Mouse (Mus musculus): Measurements from ENCODE around the gene Coro2b. TPM values are rescaled to one million over a fixed set of nuclear protein-coding genes. Genes with fewer than 3 reads are reported as not detected.
A peak's percentile ranks its signal among the peaks of the same experiment; 100 is the strongest.

Gene Coro2b
- polyA plus RNA-seq, 1 experiment from 2014 or later, result 24.6 TPM

DNA sequence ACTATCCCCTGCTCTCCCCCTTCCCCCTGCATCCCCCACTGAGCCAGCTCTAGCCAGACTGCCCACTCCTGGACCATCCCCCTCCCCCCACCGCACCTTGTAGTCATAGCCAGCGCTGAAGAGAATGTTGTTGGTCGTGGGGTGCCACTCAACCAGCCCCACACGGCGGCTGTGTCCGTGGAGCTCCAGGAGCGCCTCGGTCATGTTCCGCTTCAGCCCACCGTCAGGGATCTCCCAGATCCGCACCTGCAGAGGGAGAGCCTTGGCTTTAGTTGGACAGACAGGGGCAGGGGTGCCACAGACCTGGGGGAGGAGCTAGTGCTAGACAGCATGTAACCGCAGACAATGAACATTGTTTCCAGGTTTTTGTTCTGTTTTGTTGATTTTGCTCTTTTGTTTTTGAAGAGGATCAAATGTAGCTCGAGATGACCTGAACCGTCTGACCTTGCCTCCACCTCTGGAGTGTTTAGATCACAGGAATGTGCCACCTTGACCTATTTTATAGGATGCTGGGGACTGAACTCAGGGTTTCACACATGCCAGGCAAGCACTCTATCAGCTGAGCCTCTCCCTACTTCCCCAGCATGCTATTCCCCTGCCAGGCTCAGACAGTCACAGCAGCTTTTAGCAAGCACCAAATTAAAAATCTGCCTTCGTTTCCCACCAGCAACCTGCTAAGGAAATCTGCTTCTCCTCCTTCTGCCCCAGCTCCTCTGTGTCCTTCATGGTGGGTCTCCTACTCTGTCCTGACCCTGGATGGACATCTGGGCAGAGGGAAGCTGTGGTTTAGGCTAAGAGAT, 104.4 kb downstream of the Coro2b start:
- Histone ChIP-seq H3K27me3 (ENCODE audit: control insufficient read depth, insufficient read depth, low read depth, low read length) (no peaks in the 10 kb centered on the region), H3K9me3 (ENCODE audit: control insufficient read depth, low read length) (no peaks in the 10 kb centered on the region), H3K27ac (ENCODE audit: low read length) (no peak overlapping the region), H3K4me2 (ENCODE audit: low read depth, low read length) (no peak overlapping the region), H3K9ac (ENCODE audit: low read length) (no peak overlapping the region), H3K36me3 (ENCODE audit: control insufficient read depth, insufficient read depth, low read length) (peaks cover 6% of the 10 kb centered on the region), H3K4me1 (replicated peaks; ENCODE audit: control insufficient read depth, insufficient read depth, low read length) (peaks cover 16% of the 10 kb centered on the region), H3K4me3 (ENCODE audit: low read length) (no peak overlapping the region)
- WGBS, result 62% methylated on average over 15 of the region's 15 CpGs
- no peak for ATAC-seq (ENCODE audit: low read depth)

- H3K9me3 ChIP-seq (ENCODE audit: control insufficient read depth, low read length), result no peaks in the 10 kb centered on the region
- H3K4me3 ChIP-seq (ENCODE audit: low read length), result no peak overlapping the region
- H3K27me3 ChIP-seq (ENCODE audit: control insufficient read depth, insufficient read depth, low read depth, low read length), result no peaks in the 10 kb centered on the region
- no peak overlapping the region for H3K4me2 ChIP-seq (ENCODE audit: low read depth, low read length)
- no peak overlapping the region for H3K9ac ChIP-seq (ENCODE audit: low read length)
- WGBS, result 89% methylated on average over 4 of the region's 4 CpGs
- no peak overlapping the region for H3K27ac ChIP-seq (ENCODE audit: low read length)
- peaks cover 10% of the 10 kb centered on the region for H3K4me1 ChIP-seq (replicated peaks; ENCODE audit: control insufficient read depth, insufficient read depth, low read length)
- no peak for ATAC-seq (ENCODE audit: low read depth)
- H3K36me3 ChIP-seq (ENCODE audit: control insufficient read depth, insufficient read depth, low read length), result peaks cover 6% of the 10 kb centered on the region
Measured at GRCm38 (mm10) chr9:62430741-62431140, 106.1 kb downstream of the Coro2b start.

DNA sequence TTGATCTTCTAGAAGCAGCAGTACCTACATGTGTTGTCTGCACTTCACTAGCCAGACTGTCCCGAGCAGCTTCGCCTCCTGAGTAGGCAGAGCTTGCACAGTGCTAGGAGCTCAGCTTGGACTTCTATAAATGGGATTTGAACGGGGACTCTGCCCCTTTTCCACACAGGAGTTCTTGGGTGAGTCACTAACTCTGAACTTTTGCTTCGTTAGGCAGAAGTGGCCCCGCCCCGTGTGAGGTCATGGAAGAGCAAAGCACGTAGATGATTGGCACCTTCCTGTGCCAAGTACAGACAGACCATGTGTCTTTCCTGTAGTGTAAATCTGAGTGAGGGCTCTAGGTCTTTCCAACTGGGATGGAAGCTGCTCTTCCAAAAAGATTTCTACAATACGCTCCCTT, 109.8 kb downstream of the Coro2b start:
- Histone ChIP-seq H3K4me3 (ENCODE audit: low read length) (no peak overlapping the region), H3K27me3 (ENCODE audit: control insufficient read depth, insufficient read depth, low read depth, low read length) (no peaks in the 10 kb centered on the region), H3K9me3 (ENCODE audit: control insufficient read depth, low read length) (no peaks in the 10 kb centered on the region), H3K9ac (ENCODE audit: low read length) (no peak overlapping the region), H3K36me3 (ENCODE audit: control insufficient read depth, insufficient read depth, low read length) (peaks cover 9% of the 10 kb centered on the region), H3K4me1 (replicated peaks; ENCODE audit: control insufficient read depth, insufficient read depth, low read length) (no peaks in the 10 kb centered on the region), H3K4me2 (ENCODE audit: low read depth, low read length) (no peak overlapping the region), H3K27ac (ENCODE audit: low read length) (no peak overlapping the region)
- 77% methylated on average over 8 of the region's 8 CpGs for WGBS
- ATAC-seq (ENCODE audit: low read depth), result no peak

DNA sequence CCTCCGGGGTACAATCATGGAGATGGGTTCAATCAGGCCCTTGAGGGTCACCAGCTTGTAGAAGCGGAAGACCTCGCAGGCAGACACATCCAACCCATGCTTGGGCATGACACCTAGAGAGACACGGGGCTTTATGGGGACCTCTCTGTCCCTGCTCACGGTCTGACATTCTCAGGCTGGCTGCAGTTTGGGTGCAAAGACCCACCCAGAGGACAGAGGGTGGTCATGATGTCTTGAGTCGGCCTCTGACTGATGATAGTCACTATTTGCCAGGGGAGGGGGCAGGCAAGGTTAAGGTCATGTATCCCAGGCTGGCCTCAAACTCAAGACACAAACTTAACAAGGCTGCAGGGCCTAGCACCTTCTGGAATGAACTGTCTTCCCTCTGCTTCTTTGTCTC, 110.3 kb downstream of the Coro2b start:
- Histone ChIP-seq H3K27ac (ENCODE audit: low read length) (peak overlapping the region; percentile 23; the same call in 1 of the 2 replicates), H3K4me1 (replicated peaks; ENCODE audit: control insufficient read depth, insufficient read depth, low read length) (peaks cover 2% of the 10 kb centered on the region), H3K9me3 (ENCODE audit: control insufficient read depth, low read length) (no peaks in the 10 kb centered on the region), H3K27me3 (ENCODE audit: control insufficient read depth, insufficient read depth, low read depth, low read length) (no peaks in the 10 kb centered on the region), H3K36me3 (ENCODE audit: control insufficient read depth, insufficient read depth, low read length) (peaks cover 9% of the 10 kb centered on the region), H3K4me3 (ENCODE audit: low read length) (no peak overlapping the region), H3K4me2 (ENCODE audit: low read depth, low read length) (no peak overlapping the region), H3K9ac (ENCODE audit: low read length) (no peak overlapping the region)
- WGBS, result 93% methylated on average over 6 of the region's 6 CpGs
- ATAC-seq (ENCODE audit: low read depth), result no peak

DNA sequence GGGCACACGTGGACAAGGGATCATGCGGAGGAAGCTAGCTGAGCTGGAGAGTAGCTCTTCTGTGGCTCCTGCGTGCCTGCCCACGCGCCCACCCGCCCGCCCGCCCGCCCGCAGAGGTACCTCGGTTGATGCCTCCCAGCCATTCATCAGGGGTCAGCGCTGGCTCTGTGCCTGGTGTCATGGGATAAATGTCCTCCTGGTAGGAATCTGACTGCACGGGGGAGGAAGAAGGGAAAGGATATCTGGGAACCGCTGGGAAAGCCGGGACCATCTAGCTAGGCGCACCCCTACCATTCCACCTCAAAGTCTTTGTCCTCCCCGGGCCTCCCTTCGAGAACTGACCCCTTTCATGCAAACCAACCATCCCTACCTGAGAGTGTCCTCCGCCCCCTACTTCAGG, 110.8 kb downstream of the Coro2b start:
- peak overlapping the region; percentile 28 for H3K27ac ChIP-seq (ENCODE audit: low read length)
- H3K9me3 ChIP-seq (ENCODE audit: control insufficient read depth, low read length), result no peaks in the 10 kb centered on the region
- peaks cover 6% of the 10 kb centered on the region for H3K4me1 ChIP-seq (replicated peaks; ENCODE audit: control insufficient read depth, insufficient read depth, low read length)
- no peaks in the 10 kb centered on the region for H3K27me3 ChIP-seq (ENCODE audit: control insufficient read depth, insufficient read depth, low read depth, low read length)
- no peak for ATAC-seq (ENCODE audit: low read depth)
- no peak overlapping the region for H3K9ac ChIP-seq (ENCODE audit: low read length)
- no peak overlapping the region for H3K4me3 ChIP-seq (ENCODE audit: low read length)
- no peak overlapping the region for H3K4me2 ChIP-seq (ENCODE audit: low read depth, low read length)
- peaks cover 9% of the 10 kb centered on the region for H3K36me3 ChIP-seq (ENCODE audit: control insufficient read depth, insufficient read depth, low read length)
- 78% methylated on average over 19 of the region's 19 CpGs for WGBS

- ATAC-seq (ENCODE audit: low read depth), result peak; percentile 32; the same call in 1 of the 2 replicates
- no peak overlapping the region for H3K9ac ChIP-seq (ENCODE audit: low read length)
- no peak overlapping the region for H3K4me3 ChIP-seq (ENCODE audit: low read length)
- no peaks in the 10 kb centered on the region for H3K27me3 ChIP-seq (ENCODE audit: control insufficient read depth, insufficient read depth, low read depth, low read length)
- peaks cover 10% of the 10 kb centered on the region for H3K4me1 ChIP-seq (replicated peaks; ENCODE audit: control insufficient read depth, insufficient read depth, low read length)
- no peak overlapping the region for H3K4me2 ChIP-seq (ENCODE audit: low read depth, low read length)
- peak overlapping the region; percentile 28 for H3K27ac ChIP-seq (ENCODE audit: low read length)
- no peaks in the 10 kb centered on the region for H3K9me3 ChIP-seq (ENCODE audit: control insufficient read depth, low read length)
- WGBS, result 28% methylated on average over 5 of the region's 5 CpGs
- peaks cover 9% of the 10 kb centered on the region for H3K36me3 ChIP-seq (ENCODE audit: control insufficient read depth, insufficient read depth, low read length)
Measured at GRCm38 (mm10) chr9:62425265-62425664, 111.6 kb downstream of the Coro2b start.

DNA sequence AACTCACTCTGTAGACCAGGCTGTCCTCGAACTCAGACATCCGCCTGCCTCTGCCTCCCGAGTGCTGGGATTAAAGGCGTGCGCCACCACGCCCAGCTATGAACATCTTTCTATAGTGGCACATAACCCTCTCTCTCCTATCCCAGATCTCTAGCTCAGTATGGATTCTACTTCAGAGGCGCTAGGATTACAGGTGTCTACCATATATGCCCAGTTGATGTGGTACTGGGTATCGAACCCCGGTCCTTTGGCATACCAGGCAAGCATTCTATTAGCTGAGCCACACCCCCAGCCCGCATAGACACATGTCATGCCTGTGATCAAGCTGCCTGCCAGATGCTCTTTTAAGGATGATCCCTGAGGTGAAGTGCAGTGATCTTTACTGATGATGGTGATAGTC, 113.0 kb downstream of the Coro2b start:
- 95% methylated on average over 10 of the region's 10 CpGs for WGBS

DNA sequence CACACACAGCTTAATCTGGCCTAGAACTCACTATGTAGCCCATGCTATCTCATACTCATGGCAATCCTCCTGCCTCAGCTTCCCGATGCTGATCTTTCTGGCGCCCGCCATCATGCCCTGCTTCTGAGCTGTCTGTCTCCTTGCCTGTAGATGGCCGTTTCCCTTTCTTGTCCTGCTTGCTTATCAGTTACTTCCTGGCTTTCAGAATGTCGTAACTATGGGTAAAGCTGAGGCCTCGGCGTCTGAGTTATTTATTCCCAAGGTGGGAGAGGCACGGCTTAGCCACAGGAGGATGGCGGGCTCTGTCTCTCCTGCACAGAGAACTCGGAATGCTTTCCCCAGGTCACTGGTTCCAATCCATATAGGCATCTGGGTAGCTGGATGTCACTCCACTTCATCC, 113.9 kb downstream of the Coro2b start:
- Histone ChIP-seq H3K27me3 (ENCODE audit: control insufficient read depth, insufficient read depth, low read depth, low read length) (no peaks in the 10 kb centered on the region), H3K9ac (ENCODE audit: low read length) (no peak overlapping the region), H3K4me3 (ENCODE audit: low read length) (no peak overlapping the region), H3K27ac (ENCODE audit: low read length) (no peak overlapping the region), H3K4me1 (replicated peaks; ENCODE audit: control insufficient read depth, insufficient read depth, low read length) (peaks cover 10% of the 10 kb centered on the region), H3K4me2 (ENCODE audit: low read depth, low read length) (no peak overlapping the region), H3K9me3 (ENCODE audit: control insufficient read depth, low read length) (peaks cover 5% of the 10 kb centered on the region; the same call in 1 of the 2 replicates), H3K36me3 (ENCODE audit: control insufficient read depth, insufficient read depth, low read length) (peaks cover 7% of the 10 kb centered on the region)
- 55% methylated on average over 10 of the region's 10 CpGs for WGBS
- no peak for ATAC-seq (ENCODE audit: low read depth)

More for the DNA sequence above, 113.0 kb downstream of the Coro2b start:
- ATAC-seq (ENCODE audit: low read depth), result no peak
- H3K4me1 ChIP-seq (replicated peaks; ENCODE audit: control insufficient read depth, insufficient read depth, low read length), result peaks cover 10% of the 10 kb centered on the region
- H3K4me3 ChIP-seq (ENCODE audit: low read length), result no peak overlapping the region
- H3K36me3 ChIP-seq (ENCODE audit: control insufficient read depth, insufficient read depth, low read length), result peaks cover 12% of the 10 kb centered on the region
- no peak overlapping the region for H3K9ac ChIP-seq (ENCODE audit: low read length)
- H3K27me3 ChIP-seq (ENCODE audit: control insufficient read depth, insufficient read depth, low read depth, low read length), result no peaks in the 10 kb centered on the region
- no peak overlapping the region for H3K27ac ChIP-seq (ENCODE audit: low read length)
- H3K9me3 ChIP-seq (ENCODE audit: control insufficient read depth, low read length), result peaks cover 2% of the 10 kb centered on the region; the same call in 1 of the 2 replicates
- H3K4me2 ChIP-seq (ENCODE audit: low read depth, low read length), result no peak overlapping the region

GRCm38 (mm10) chr9:62421911-62422310, 114.9 kb downstream of the Coro2b start:
- WGBS, result 92% methylated on average over 6 of the region's 6 CpGs
- peak overlapping the region; percentile 57; the same call in 1 of the 2 replicates for H3K4me2 ChIP-seq (ENCODE audit: low read depth, low read length)
- ATAC-seq (ENCODE audit: low read depth), result no peak
- H3K9me3 ChIP-seq (ENCODE audit: control insufficient read depth, low read length), result peaks cover 5% of the 10 kb centered on the region; the same call in 1 of the 2 replicates
- peaks cover 6% of the 10 kb centered on the region for H3K36me3 ChIP-seq (ENCODE audit: control insufficient read depth, insufficient read depth, low read length)
- no peaks in the 10 kb centered on the region for H3K27me3 ChIP-seq (ENCODE audit: control insufficient read depth, insufficient read depth, low read depth, low read length)
- no peak overlapping the region for H3K4me3 ChIP-seq (ENCODE audit: low read length)
- peaks cover 10% of the 10 kb centered on the region for H3K4me1 ChIP-seq (replicated peaks; ENCODE audit: control insufficient read depth, insufficient read depth, low read length)
- no peak overlapping the region for H3K9ac ChIP-seq (ENCODE audit: low read length)
- H3K27ac ChIP-seq (ENCODE audit: low read length), result no peak overlapping the region

Data from lung, embryonic 16.5 days (tissue).